Mouse (Mus musculus) liver, embryonic 14.5 days (tissue): Measurements from ENCODE around the gene Sparcl1.

ENCODE experiments used
- CTCF ChIP-seq: IDR thresholded peaks from 2 replicates; pipeline ENCODE4 v1.5.1; 2016; ENCODE audit warnings: antibody characterized with exemption, low read depth, control low read depth
- EP300 ChIP-seq: IDR thresholded peaks from 2 replicates; pipeline ENCODE4 v1.6.1; 2016; ENCODE audit warnings: antibody characterized with exemption, low read depth

DNA sequence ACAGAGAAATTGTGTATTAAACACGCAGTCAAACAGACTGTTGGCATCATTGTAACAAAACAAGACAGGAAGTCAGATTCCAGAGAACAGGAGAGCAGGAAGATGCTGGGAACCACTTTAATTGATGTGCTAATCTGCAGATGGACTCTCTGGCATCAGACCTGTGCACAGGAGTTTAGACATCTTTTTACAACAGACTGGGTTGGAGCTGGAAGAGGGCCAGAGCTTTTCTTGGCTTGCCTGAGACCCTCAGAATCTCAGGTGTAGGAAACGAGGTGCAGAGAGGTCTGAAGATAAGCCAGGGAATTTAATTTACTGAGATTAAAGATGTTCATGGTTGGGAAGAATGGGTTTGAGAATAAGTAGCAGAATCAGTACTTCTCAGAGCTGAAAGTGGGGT is 23.8 kb downstream of the Sparcl1 start:
- TF ChIP-seq CTCF (no peak), EP300 (no peak)
